Mouse (Mus musculus) left cerebral cortex, adult 2 months (tissue): ENCODE measurements around the gene Nt5c3. TPM values are rescaled to one million over a fixed set of nuclear protein-coding genes. Genes with fewer than 3 reads are reported as not detected.

Source experiments
- DNase-seq, 2 experiments: peaks; one replicate each; pipeline ENCODE4 v3.0.0; 2021 to 2022; ENCODE audit warnings: low spot score in 2 of 2, mixed read lengths in 1 of 2; ENCODE audit errors: extremely low spot score in 1 of 2
- H3K27ac ChIP-seq: fragments of 200-600 bp; 2 replicates; pipeline ENCODE4 v1.8.1; 2022
- H3K4me3 ChIP-seq: fragments of 200-600 bp; 2 replicates; pipeline ENCODE4 v1.8.1; 2022
- CTCF ChIP-seq: fragments of 200-600 bp; IDR thresholded peaks from 2 replicates; pipeline ENCODE4 v1.8.1; 2022; ENCODE audit warnings: antibody characterized with exemption, mild to moderate bottlenecking, moderate library complexity
- intact Hi-C: fragments of 180-260 bp; cut with DNase I; formaldehyde crosslinking; loops from one replicate; pipeline ENCODE4 v1.15.1; 2025
- total RNA-seq, 2 experiments: library from RNA; stranded (reverse); gene quantifications; 2 replicates each; pipeline ENCODE4 v1.2.3; 2021

Gene Nt5c3
- total RNA-seq, 2 experiments from 2014 or later, result 56.1 to 56.6 TPM

DNA sequence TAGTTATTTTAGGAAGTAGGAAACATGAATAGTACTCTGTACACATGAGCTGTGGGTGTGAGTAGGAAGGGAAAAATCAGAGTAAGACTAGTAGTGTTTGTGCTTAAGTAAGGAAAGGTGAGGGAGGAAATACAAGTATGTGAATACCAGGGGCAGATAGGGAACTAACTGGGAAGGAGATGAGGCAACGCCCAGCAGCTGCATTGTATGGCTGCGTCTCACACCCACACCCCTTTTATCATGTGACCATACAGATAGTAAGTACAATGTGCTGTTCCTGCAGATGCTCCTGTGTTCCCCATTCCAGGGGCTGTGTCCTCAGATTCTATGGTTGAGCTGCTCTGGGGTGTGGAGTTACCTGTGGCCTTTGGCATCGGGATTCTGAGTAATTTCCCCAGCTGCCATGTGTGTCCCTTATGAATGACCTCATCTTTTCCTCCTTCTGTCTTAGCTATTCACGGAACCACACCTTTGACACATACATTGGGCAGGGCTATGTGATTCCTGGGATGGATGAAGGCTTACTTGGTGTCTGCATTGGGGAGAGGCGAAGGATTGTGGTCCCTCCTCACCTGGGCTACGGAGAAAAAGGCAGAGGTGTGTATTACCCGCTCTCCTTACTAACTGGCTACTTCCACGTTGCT is 63.4 kb downstream of the Nt5c3 start:
- DNase-seq, result no peak
- no peak for TF ChIP-seq CTCF
- H3K4me3 ChIP-seq, result no peak overlapping the region
- intact Hi-C loops, result no loop called here
- H3K27ac ChIP-seq, result no peak overlapping the region

DNA sequence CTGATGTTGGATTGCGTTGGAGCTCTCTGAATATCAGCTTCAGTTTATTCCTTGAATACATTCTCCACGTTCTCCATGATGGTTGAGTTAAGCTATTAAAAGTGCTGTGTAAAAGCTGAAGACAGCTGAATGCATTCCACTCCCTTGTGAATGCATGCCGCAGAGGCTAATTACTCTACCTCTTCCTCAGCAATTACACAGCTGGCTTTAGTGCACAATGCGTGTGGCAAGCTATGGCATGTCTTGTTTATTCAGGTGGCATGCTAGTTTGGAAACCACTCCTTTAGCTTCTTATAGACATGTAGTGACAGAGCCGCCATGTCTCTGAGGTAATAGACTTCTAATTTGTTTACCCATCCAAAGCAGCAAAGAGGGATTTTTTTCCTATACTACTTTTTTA is 67.0 kb downstream of the Nt5c3 start:
- no peak overlapping the region for H3K27ac ChIP-seq
- TF ChIP-seq CTCF, result no peak
- DNase-seq, result no peak
- intact Hi-C loops, result no loop called here
- H3K4me3 ChIP-seq, result no peak overlapping the region

GRCm38 (mm10) chr6:56854803-56855202 is 68.9 kb downstream of the Nt5c3 start:
- intact Hi-C loops, result no loop called here
- no peak for TF ChIP-seq CTCF

GRCm38 (mm10) chr6:56850315-56850714 is 73.4 kb downstream of the Nt5c3 start:
- peak in 1 of 2 experiments; percentile 20 for DNase-seq
- intact Hi-C loops, result no loop called here
- H3K4me3 ChIP-seq, result no peak overlapping the region
- no peak overlapping the region for H3K27ac ChIP-seq
- peak; percentile 59 for TF ChIP-seq CTCF

More at GRCm38 (mm10) chr6:56854803-56855202, 68.9 kb downstream of the Nt5c3 start:
- Histone ChIP-seq H3K4me3 (no peak overlapping the region), H3K27ac (no peak overlapping the region)
- DNase-seq, result no peak

DNA sequence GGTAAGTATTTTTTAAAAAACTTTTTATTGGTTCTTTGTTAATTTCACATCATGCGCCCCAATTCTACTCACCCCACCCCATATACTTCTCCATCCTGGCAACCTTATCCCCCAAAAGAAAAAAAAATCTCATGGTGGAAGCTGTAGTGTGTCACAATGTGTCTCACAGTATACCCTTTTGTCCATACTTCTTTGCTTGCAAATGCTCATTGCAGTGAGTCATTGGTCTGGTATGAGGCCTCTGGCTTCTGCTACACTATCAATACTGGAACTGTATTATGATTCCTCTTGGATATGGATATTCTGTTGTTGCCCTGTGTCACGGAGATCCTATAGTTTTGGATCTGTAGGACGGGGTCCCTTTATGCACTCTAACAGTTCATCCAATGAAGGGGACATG is 74.8 kb downstream of the Nt5c3 start:
- no peak for DNase-seq
- H3K27ac ChIP-seq, result no peak overlapping the region
- intact Hi-C loops, result no loop called here
- no peak for TF ChIP-seq CTCF
- H3K4me3 ChIP-seq, result no peak overlapping the region

DNA sequence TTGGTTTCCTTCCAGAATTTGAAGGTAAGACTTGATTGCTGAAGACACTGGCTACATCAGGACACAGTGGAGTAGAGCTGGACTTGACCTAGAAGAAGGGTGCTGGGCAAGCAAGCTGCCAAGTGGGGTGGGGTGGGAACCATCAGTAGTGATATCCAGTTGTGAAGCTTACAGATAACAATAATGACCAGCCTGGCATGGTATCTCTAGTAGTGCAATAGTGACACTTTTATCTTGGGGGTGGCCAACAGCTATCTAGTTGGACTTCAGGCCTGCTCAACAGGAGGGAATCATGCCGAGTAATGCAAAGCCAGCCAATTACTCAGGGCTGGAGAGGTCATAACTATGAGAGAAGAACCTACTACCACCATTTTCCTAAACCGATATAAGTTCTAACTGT is 79.4 kb downstream of the Nt5c3 start:
- DNase-seq, result no peak
- Histone ChIP-seq H3K4me3 (no peak overlapping the region), H3K27ac (no peak overlapping the region)
- no peak for TF ChIP-seq CTCF
- intact Hi-C loops, result no loop called here

- DNase-seq, result no peak
- no peak for TF ChIP-seq CTCF
- H3K27ac ChIP-seq, result no peak overlapping the region
- intact Hi-C loops, result no loop called here
- H3K4me3 ChIP-seq, result no peak overlapping the region
These were observed 80.5 kb downstream of the Nt5c3 start for GRCm38 (mm10) chr6:56843229-56843628.

GRCm38 (mm10) chr6:56837621-56838020 is 86.1 kb downstream of the Nt5c3 start:
- H3K27ac ChIP-seq, result no peak overlapping the region
- no peak for TF ChIP-seq CTCF

GRCm38 (mm10) chr6:56837166-56837565 is 86.6 kb downstream of the Nt5c3 start:
- H3K27ac ChIP-seq, result no peak overlapping the region
- intact Hi-C loops, result no loop called here
- no peak overlapping the region for H3K4me3 ChIP-seq
- DNase-seq, result no peak
- TF ChIP-seq CTCF, result no peak

More at GRCm38 (mm10) chr6:56837621-56838020, 86.1 kb downstream of the Nt5c3 start:
- H3K4me3 ChIP-seq, result no peak overlapping the region
- intact Hi-C loops, result no loop called here
- DNase-seq, result no peak

DNA sequence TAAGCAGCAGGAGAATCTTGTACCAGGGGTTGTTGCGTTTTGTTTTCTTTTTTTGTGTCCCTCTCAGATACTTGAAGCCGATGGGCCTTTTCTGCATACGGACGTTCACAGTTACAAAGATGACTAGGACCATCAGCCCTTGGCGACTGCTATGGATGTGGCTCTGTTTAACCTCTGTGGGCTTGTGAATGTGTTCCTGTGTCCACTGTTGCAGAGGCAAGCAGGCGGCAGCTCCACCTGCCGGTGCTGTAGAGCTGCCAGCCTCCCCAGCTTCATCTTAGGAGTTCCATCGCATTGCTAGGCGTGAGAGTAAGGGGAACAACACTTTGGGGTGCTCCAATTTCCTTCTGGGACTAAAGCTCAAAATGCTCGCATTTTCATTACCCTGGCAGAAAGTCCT is 88.2 kb downstream of the Nt5c3 start:
- Histone ChIP-seq H3K4me3 (no peak overlapping the region), H3K27ac (no peak overlapping the region)
- intact Hi-C loops, result no loop called here
- TF ChIP-seq CTCF, result peak; percentile 45
- no peak for DNase-seq

DNA sequence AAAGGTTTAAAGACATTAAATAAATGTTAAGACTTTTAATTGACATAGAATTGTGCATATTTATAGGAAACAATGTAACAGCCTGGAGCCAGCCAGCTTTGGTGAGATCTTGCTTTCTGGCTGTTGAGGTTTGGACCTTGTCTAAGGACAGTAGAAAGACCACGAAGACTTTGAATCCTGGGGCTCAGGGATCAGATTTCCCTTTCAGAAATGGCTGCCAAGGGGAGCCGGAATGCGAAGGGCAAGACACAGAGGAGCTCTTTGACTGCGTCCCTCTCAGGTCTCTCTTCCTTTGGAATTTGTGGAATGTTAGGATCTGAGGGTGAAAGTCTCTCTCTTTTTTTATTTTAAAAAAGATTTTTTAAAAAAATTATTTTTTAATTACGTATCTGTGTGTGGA is 89.0 kb downstream of the Nt5c3 start:
- H3K27ac ChIP-seq, result no peak overlapping the region
- no peak overlapping the region for H3K4me3 ChIP-seq
- no peak for DNase-seq
- no peak for TF ChIP-seq CTCF
- intact Hi-C loops, result no loop called here

DNA sequence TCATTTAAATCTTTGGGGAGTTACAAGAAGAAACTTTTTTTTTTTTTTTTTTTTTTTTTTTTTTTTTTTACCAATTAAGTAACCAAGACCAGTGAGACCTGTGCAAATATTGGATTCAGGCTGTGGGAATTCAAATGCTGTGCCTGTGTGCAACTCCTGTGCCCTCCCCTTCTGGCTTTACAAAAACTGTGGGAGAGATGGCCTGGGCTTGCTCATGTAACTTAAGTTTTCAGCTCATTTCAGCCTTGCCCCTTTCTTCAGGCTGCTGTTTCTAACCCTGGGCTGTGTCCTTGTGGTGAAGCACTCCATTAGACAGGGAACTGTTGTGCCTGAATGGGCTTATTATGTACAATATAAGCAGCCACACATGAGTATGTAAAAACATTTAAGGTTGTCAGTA is 90.9 kb downstream of the Nt5c3 start:
- intact Hi-C loops, result no loop called here
- no peak for DNase-seq
- TF ChIP-seq CTCF, result no peak
- Histone ChIP-seq H3K4me3 (no peak overlapping the region), H3K27ac (no peak overlapping the region)

- intact Hi-C loops, result no loop called here
- DNase-seq, result no peak
- peak overlapping the region; percentile 71 for H3K4me3 ChIP-seq
- no peak for TF ChIP-seq CTCF
- no peak overlapping the region for H3K27ac ChIP-seq
These were observed 91.3 kb downstream of the Nt5c3 start for GRCm38 (mm10) chr6:56832407-56832796.

Other genes with a start within 250 kb of the Nt5c3 start
- gene Lsm5, start 219.2 kb downstream of the Nt5c3 start, total RNA-seq, result 10 to 100 TPM; 13.6 to 14.4 TPM
- gene Avl9, start 209.0 kb downstream of the Nt5c3 start, total RNA-seq, result 10 to 100 TPM; 42.6 to 46.4 TPM
- gene Kbtbd2, start 126.1 kb downstream of the Nt5c3 start, total RNA-seq, result 10 to 100 TPM; 58.1 to 66.1 TPM
- 10 to 100 TPM; 25.9 to 26.6 TPM for gene Fkbp9, start 91.9 kb downstream of the Nt5c3 start, total RNA-seq
- gene Vmn1r4, start 83 bp upstream of the Nt5c3 start, total RNA-seq, result under 1 TPM; 0.16 to 0.27 TPM
- gene Vmn1r5, start 46.3 kb upstream of the Nt5c3 start, total RNA-seq, result not detected
- gene Vmn1r6, start 73.3 kb upstream of the Nt5c3 start, total RNA-seq, result not detected
- gene Vmn1r7, start 101.4 kb upstream of the Nt5c3 start, total RNA-seq, result not detected
- gene Vmn1r8, start 108.4 kb upstream of the Nt5c3 start, total RNA-seq, result not detected
- not detected for gene Vmn1r9, start 142.9 kb upstream of the Nt5c3 start, total RNA-seq
- not detected for gene Vmn1r10, start 185.5 kb upstream of the Nt5c3 start, total RNA-seq
- not detected for gene Vmn1r11, start 209.5 kb upstream of the Nt5c3 start, total RNA-seq
- gene Vmn1r12, start 233.0 kb upstream of the Nt5c3 start, total RNA-seq, result not detected